Mouse (Mus musculus): ENCODE measurements at regions not wholly inside any gene's neighbourhood (a gene's known extent, or its start where the extent isn't known, plus 50 kb on each side); places are given as distances from the start of the nearest gene placed in this dataset.
A peak's percentile ranks its signal among the peaks of the same experiment; 100 is the strongest.

DNA sequence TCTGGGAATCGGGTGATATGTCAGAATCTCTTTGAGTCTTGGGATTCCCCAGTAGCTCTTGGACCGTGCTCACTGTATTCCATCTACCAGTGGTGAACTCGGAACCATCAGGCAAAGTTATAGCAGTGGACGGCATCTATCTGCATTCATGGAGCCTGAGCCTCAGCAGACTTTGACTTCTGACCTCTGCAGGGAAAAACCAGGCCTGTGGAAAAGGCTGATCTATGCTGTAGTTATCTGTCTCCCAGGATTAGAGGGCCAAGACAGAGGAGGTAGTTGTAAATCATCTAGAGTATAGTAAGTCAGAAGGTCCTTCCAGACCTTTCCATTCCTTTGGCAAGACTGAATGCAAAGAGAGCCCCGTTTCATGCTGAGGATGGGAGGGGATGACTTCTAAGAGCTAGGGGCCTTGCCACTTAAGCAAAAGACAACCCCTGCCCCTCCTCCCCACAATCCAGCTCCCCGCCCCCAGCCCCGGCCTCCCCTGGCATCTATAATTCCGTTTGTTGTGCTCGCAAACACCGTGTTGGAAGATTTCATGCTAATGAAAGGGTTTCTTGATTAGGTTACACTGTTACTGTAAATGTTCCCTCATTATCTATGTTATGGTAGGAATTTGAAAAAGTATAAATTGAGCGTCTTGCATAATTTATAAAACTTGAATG, 338.9 kb downstream of the Rps24 start:
- DNase-seq (ENCODE audit: low spot score in 2 of 2), result no peak
- intact Hi-C loops (cut with DNase I), result loop anchor here (2.0 kb wide), 1 partner anchor 47 kb away; no protein-coding TSS in a partner anchor

DNA sequence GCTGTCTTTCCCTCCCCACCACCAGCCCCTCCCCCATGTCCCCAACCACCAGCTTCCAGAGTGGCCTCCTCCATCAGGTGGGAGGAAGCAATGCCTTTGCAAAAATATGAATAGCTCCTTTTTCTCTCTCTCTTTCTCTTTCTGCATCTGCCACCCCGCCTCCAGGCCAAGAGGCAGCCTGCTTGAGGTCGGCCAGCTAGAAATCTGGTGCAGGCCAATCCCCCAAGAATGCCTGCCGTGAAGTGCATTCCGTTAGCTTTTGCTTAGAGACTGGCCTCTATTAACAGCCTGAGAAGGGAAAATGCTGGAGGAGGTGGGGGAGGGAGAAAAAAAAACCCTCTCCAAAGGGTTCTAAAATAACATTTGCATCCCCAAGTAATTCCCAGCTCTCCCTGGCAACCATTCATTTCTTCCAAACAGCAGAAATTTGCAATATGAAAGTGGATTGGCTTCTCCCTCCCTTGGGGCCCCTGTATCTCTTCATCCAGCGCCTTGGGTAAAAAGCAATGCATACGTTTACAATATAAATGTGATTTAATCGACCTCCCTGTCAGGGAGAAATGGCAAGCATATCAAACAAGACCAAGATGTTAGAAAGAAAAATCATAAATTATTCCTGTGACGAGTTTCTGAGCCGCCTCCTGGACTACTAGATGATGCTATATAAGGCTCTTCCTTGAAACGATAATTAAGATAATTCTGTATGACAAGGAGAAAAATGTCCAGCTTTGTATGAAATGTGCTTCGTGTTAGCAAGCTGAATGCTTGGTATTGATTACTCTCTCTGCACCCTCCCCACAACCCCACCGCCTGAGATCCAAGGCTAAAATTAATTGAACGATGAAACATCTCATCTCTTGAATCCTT, 339.8 kb downstream of the Rps24 start:
- intact Hi-C loops (cut with DNase I), result loop anchor here (2.0 kb wide), 1 partner anchor 48 kb away; no protein-coding TSS in a partner anchor
- peak; percentile 36 to 79 for DNase-seq (ENCODE audit: low spot score in 2 of 2)

DNA sequence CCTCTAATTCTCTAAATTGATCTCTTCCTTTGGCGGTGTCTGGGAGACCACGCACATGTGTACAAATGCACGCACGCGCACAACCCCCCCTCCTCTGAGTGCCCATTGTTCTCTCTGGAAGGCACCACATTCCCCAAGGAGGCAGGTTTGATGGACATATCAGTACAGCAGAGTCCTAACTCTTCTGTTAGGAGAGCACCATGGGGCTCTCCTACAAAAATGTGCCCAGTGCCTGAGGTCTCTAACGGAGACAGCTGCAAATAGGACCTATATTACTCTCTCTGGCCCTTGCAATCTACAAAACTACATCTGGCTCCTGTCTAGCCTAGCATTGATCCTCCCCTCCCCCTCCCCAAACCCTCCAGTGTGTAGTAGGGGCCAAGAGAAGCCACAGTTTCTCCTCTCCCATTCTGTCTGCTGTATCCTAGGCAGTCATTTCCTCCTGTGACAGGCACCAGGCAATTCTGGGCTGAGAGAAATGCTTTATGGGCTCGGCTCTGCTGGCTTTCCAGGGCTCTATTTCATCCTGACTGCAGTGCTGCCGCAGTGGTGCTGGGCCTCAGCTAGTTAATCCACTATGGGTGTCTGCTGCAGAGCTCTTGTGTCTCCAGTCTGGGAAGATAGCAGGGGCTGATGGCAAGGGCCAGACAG, 340.6 kb downstream of the Rps24 start:
- DNase-seq (ENCODE audit: low spot score in 2 of 2), result no peak
- intact Hi-C loops (cut with DNase I), result loop anchor here (2.0 kb wide), 1 partner anchor 49 kb away; no protein-coding TSS in a partner anchor

DNA sequence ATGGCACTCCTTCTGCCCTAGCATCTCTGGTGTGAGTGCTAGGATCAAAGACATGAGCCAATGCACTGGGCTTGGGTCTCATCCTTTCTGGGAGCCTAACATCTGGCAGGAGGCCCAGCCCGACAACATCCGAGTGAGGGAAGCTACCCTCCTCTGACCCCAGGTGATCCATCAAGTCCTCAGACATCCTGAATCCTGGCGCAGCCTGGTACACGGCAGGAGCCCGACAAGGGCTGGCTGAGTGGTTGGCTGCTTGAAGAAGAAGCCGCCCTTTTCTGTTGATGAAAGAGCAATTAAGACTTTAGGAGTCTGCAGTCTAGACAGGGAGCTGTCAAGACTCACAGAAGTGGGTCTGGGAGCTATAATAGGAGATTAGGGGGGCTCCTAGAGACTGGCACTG, 342.1 kb downstream of the Rps24 start:
- intact Hi-C loops (cut with DNase I), result no loop called here
- DNase-seq (ENCODE audit: low spot score in 2 of 2), result no peak

DNA sequence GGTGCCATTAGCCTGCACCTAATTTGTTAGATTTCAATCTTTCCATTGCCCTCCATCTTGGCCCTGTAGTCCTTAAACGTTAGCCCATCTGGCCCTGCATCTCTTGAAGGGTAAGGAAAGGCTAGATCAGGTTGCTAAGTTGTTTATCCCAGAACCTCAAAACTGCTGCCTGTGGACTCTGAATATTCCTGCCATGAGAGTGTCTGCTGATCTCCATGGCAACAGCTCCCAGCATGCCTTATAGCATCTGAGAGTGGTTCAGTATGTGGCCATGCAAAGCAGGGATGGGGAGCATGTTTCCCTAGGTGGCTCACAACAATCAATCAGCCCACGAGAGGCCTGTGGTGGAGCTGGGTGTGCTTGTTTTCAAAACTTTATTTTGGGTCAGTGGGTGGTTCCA, 346.3 kb downstream of the Rps24 start:
- peak in 1 of 2 experiments; percentile 40 for DNase-seq (ENCODE audit: low spot score in 2 of 2)
- intact Hi-C loops (cut with DNase I), result no loop called here

DNA sequence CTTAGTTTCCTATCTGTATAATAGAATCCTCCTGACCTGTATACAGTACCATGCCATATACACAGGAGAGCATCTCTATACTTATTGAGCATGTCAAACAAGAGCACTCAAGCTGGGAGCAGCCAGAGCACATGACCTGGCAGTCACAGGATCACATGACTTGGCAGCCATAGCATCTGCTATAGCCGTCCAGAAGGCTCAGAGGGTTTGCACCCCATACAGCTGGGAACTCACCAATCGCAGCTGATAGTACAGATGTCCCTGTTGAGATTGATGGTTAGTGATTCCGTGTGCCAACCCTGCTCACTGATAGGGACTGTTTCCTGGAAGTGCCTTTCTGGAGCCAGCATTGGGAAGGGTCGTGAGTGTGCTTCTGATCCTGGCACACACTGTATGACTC, 351.3 kb downstream of the Rps24 start:
- intact Hi-C loops (cut with DNase I), result no loop called here

DNA sequence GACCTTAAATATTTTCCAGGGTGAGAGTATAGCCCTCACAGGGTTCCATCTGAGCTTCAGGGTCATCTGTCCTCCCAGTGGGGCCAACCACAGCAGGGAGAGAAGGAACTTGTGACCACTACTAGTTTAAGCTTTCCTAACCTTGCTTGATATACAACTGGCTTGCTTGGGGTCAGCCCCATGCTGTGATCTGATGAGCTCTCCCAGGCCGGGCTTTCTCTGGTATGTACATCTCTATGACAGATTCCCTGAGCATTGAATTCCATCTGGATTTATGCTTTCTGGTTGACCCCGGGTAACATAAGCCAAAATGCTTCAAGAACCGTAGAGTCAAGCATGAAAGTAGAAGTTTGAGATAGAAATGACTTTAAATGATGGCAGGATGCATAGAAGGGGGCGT, 352.1 kb downstream of the Rps24 start:
- intact Hi-C loops (cut with DNase I), result no loop called here
- no peak for DNase-seq (ENCODE audit: low spot score in 2 of 2)

More for the DNA sequence above, 351.3 kb downstream of the Rps24 start:
- DNase-seq (ENCODE audit: low spot score in 2 of 2), result no peak

DNA sequence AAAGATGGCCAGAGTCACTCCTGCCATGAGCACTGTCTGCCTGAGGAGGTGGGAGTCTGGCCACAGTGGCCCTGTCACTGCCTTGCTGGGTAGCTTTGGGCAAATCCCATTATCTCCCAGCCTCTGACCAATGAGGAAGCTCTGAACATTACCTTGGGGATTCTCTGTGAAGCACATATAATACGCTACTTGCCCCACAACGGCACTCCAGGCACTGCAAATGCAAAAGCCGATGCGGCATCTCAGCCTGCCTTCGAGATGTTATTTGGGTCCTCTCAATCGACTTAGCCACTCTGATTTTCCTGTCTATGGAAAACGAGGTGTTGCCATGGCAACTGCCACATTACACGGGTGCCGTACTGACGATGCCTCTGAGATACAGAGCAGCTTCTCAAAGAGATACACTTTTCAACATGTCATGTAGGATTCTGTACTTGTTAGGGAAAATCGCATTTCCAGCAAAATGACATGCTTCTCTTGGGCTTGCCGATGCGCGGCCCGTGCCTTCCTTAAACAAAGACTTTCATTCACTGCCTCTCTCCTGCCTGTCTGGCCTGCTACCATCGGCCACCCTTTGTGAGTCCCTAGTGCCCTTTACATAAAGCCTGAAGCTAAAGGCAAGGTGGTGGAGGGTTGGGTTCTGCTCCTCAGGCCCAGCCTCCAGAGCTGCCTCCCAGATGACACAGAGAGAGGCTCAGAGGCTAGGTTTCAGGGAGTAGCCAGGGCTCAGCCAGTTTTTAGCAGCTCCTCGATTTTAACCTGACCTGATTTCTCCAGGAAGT, 355.0 kb downstream of the Rps24 start:
- intact Hi-C loops (cut with DNase I), result loop anchor here (5.0 kb wide), 1 partner anchor 60 kb away; no protein-coding TSS in a partner anchor

DNA sequence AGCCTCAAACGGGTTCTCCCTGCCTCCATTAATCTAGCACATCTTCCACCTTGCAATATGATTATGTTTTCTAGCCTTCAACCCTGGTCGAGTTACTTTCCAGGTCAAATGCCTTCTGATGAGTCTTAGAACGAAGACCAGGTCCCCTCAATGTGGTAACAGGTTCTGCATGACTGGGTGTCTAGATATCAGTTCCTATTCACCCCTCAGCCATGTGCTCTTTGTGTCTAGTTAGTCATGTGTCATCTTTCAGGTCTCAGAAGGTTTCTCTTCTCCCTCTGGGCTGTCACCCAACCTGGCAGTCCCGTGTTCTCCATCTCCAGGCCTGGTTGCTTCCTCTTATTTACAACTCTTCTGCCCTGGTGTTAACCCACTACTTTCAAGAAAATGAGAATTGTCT, 356.7 kb downstream of the Rps24 start:
- intact Hi-C loops (cut with DNase I), result loop anchor here (5.0 kb wide), 1 partner anchor 61 kb away; no protein-coding TSS in a partner anchor
- no peak for DNase-seq (ENCODE audit: low spot score in 2 of 2)

More for the DNA sequence above, 355.0 kb downstream of the Rps24 start:
- peak; percentile 88 to 95 for DNase-seq (ENCODE audit: low spot score in 2 of 2)

DNA sequence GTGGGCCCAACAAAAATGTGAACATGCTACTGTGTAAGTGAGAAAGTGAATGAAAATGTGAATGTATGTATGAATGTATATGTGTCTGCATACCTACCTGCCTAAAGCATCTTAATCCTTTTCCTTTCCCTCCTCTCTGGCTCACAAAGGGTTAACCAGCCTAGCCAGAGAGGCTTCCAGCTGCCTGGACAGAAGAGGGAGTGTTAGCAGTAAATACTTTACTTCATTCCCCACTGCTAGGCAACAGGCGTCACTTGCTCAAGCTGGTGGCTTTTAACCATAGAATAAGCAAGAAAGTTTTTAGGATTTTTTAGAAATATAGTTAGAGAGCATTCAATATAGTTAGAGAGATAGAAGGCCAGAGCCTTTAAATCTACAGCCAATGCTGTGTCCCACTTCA, 363.6 kb downstream of the Rps24 start:
- intact Hi-C loops (cut with DNase I), result no loop called here
- no peak for DNase-seq (ENCODE audit: low spot score in 2 of 2)

DNA sequence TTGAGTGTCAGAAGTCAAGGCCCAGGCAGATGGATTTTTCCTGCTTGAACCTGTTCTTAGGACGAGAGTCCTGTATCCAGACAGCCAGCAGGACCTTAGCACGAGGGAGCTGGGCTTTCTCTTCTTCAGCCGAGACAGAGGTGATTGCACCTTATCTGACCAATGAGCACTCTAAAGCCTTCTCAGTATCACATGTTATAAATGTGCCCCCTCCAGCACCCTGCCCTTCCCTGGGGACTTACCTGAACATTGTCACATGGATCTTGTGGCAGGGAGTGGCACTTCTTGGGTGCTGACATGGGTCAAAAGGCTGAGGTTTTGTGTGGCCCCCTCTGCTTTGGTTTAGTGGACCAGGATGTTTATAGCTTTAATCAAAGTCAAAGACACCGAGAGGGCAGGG, 367.5 kb downstream of the Rps24 start:
- intact Hi-C loops (cut with DNase I), result no loop called here

DNA sequence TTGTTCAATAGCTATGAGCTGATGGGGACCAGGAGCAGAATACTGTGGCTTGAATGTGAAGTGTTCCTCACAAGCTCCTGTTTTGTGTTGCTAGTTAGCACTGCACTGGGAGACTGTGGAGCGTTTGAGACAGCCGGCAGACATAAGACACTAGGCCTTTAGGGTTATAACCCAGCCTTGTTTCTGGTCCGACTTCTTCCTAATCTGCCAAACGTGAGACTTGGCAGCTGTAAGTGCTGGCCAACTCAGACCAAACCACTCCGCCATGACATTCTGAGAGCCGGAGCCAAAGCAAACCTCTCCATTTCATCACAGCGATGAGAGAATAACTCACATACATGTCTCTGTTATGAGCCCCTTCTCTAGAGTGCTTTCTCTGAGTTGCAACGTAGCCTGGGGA, 375.2 kb downstream of the Rps24 start:
- DNase-seq (ENCODE audit: low spot score in 2 of 2), result no peak
- intact Hi-C loops (cut with DNase I), result no loop called here

More for the DNA sequence above, 367.5 kb downstream of the Rps24 start:
- no peak for DNase-seq (ENCODE audit: low spot score in 2 of 2)

DNA sequence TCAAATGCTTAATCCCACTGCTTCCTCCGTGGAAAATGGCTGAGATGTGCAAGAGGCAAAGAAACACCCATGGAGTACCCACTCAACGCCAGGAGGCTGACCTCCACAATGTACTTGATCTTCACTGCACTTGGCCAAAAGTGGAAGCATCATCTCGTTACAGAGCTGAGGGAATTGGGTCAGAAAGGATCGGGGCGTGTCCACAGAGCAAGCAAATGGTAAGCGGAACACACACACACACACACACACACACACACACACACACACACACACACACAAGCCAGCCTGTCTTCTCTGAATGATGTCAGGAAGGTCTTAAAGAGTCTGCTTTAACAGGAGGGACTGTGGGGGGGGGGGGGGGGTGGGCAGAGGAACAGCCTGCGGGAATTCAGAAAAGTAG, 375.7 kb downstream of the Rps24 start:
- intact Hi-C loops (cut with DNase I), result no loop called here
- no peak for DNase-seq (ENCODE audit: low spot score in 2 of 2)

DNA sequence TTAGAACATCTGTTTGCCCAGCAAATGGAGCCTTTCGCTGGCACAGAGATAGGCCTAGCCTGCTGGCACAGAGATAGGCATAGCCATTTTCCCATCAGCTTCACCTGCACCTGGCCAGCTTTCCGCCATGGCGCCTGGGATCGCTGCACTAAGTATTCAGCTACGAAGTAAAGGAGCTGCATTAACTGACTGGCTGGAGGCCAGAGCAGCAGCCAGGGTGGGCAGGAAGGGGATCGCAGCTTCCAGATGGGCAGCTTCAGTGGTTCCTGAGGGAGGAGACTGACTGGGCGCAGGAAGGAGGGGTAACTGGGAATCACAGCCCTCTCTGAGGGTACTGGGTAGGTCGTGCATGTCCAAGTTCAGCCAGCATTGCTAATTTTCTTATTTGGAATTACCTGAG, 376.2 kb downstream of the Rps24 start:
- intact Hi-C loops (cut with DNase I), result no loop called here
- DNase-seq (ENCODE audit: low spot score in 2 of 2), result no peak

DNA sequence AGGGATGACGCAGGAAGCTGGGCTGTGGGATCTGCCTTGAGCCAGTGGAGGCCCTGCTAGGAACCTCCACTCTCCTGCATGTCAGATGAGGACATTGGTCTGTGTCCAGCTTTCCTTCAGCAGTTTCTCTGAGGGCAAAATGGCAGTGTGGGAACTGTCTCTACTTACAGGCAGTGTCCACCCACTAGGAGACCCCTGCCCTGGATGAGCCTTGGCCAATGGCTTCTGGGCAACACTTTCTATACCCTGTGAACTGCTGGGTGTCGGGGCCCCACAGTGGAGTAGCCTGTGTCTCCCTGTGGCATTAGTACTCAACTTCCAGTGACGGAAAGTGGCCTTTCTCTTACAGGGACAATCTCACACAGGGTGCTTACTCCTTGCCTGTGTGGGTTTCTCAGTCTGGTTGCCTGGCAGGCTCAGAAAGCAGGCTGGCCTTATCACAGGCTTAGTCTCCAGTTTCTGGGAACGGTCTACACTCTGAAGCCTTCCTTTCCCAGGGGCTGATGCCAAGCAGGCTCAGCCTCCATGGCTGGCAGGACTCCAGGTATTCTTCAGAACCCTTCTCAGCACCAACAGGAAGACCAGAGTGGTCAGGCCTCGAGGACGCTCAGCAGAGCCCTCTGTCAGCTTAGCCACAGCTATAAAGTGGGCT, 378.8 kb downstream of the Rps24 start:
- DNase-seq (ENCODE audit: low spot score in 2 of 2), result no peak
- intact Hi-C loops (cut with DNase I), result no loop called here

DNA sequence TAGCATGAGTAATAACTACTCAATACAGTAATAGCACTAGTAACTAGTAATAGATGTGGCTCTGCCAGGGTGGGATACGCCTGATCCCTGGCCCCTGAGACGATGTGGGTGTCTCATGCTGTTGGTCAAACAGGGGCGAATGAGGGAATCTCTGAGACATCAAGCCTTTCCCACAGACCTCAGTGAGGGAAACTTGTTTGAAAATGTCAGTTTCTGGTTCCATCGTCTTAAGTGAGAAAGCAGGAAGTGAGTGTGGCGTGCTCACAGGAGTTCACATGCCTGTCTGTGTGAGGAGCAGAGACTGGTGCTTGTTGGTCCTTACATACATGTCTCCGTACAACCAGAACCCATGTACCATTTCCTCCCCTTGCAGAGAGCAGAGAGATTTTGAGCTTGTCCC, 380.9 kb downstream of the Rps24 start:
- intact Hi-C loops (cut with DNase I), result no loop called here
- no peak for DNase-seq (ENCODE audit: low spot score in 2 of 2)

DNA sequence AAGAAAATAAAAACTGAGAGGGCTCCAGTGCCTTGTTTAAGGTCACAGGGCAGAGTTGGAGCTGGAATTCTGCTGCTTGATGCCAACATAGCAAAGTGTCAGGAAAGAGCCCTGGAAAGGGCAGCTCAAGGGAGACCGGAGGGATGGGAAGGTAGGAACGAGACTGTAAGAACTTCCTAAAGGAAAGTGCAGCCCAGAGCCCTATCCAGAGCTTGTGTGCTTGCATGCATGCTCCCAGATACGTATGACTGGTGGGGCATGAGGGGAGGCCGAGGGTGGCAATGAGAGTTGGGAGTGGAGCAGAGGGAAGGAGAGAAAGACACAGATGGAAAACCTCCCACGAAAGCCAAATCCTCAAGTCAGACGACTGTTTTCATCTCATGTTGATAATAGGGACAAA, 381.8 kb downstream of the Rps24 start:
- DNase-seq (ENCODE audit: low spot score in 2 of 2), result no peak

DNA sequence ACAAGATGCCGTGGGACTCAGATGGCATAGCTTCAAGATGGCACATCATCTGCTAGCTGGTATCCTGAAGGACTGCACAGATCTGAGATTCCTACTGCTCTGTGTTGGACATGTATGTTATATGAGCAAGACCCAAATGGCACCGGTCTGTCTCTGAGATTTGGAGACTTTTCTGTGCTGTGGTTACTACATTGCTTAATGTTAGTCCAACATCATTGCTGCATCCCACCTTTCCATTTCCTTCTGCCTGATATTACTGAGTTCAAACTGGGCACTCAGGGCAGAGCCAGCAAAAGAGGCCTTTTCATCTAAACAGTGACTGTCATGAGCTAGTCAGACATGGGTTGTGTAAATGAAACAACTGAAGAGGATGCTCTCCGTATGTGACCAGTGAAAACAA, 383.3 kb downstream of the Rps24 start:
- no peak for DNase-seq (ENCODE audit: low spot score in 2 of 2)
- intact Hi-C loops (cut with DNase I), result no loop called here

More for the DNA sequence above, 381.8 kb downstream of the Rps24 start:
- intact Hi-C loops (cut with DNase I), result no loop called here

DNA sequence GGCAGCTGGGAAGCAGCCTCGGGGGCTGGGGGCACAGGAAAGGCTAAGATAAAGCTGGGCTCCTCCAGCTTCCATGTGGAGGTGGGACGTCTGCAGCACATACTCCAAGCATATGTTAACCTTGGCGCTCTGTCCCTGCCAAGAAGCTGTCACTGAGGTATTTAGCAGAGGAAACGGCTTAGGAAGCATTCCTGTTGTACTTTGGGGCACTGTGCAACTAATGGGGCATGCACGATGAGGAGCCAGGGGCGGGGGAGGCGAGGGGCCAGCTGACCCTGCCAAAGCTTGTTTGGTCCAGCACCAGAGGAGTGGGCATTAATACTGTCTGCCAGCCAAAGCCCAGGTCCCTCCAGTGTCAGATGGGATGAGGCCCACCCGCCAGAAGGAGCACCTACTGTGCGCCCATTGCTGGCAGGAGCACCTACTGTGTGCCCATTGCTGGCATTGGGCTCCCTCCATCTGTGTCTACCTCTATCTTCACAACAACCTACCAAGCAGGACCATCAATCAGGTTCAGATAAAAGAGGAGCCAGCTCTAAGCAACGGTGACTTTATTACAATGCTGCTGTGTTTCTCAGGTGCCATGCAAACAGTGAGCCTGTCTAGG, 384.6 kb downstream of the Rps24 start:
- DNase-seq (ENCODE audit: low spot score in 2 of 2), result no peak
- intact Hi-C loops (cut with DNase I), result no loop called here

Data from left cerebral cortex, postnatal 25 days (tissue).